Mouse (Mus musculus) midbrain, embryonic 12.5 days (tissue): ENCODE results near the gene Ascc3. TPM values are rescaled to one million over a fixed set of nuclear protein-coding genes. Genes with fewer than 3 reads are reported as not detected.
A peak's percentile ranks its signal among the peaks of the same experiment; 100 is the strongest.

Source experiments
- ATAC-seq: fragments of 200-750 bp; cut with Nextera tagmentation; 2 replicates; pipeline ENCODE4 v1.8.0; 2017; ENCODE audit warnings: low read depth, moderate TSS enrichment, moderate library complexity; ENCODE audit not compliant: low FRiP score
- H3K27ac ChIP-seq: fragments of 300-500 bp; sonication (generic); replicated peaks from 2 replicates; pipeline ENCODE4 v1.5.1; 2016; ENCODE audit warnings: mild to moderate bottlenecking
- H3K27me3 ChIP-seq: fragments of 300-500 bp; sonication (generic); 2 replicates; pipeline ENCODE4 v1.6.1; 2016; ENCODE audit warnings: mild to moderate bottlenecking
- H3K36me3 ChIP-seq: fragments of 300-500 bp; sonication (generic); 2 replicates; pipeline ENCODE4 v1.6.1; 2016
- H3K4me1 ChIP-seq: fragments of 300-500 bp; sonication (generic); 2 replicates; pipeline ENCODE4 v1.6.1; 2016
- H3K4me2 ChIP-seq: fragments of 300-500 bp; sonication (generic); replicated peaks from 2 replicates; pipeline ENCODE4 v1.6.1; 2016; ENCODE audit warnings: mild to moderate bottlenecking, moderate library complexity
- H3K4me3 ChIP-seq: fragments of 300-500 bp; sonication (generic); 2 replicates; pipeline ENCODE4 v1.5.1; 2016; ENCODE audit warnings: mild to moderate bottlenecking
- H3K9ac ChIP-seq: fragments of 300-500 bp; sonication (generic); replicated peaks from 2 replicates; pipeline ENCODE4 v1.6.1; 2016; ENCODE audit warnings: mild to moderate bottlenecking, moderate library complexity
- H3K9me3 ChIP-seq: fragments of 300-500 bp; sonication (generic); 2 replicates; pipeline ENCODE4 v1.6.1; 2016; ENCODE audit warnings: mild to moderate bottlenecking
- WGBS: fragments of 180-500 bp; shearing (Covaris S2); methylation state at CpG from one replicate; pipeline ENCODE4 v1.1.7; 2016; 5-methylcytosine and 5-hydroxymethylcytosine counted together
- polyA plus RNA-seq: library from polyadenylated mRNA; unstranded; fragments of >200 nt; fragmentation: Nextera tagmentation; extraction: Ambion mirVana; gene quantifications from 2 replicates; pipeline ENCODE4 v1.2.1, GENCODE M21; 2016

Ascc3 gene
- polyA plus RNA-seq, 1 experiment from 2014 or later, result 22.2 TPM

DNA sequence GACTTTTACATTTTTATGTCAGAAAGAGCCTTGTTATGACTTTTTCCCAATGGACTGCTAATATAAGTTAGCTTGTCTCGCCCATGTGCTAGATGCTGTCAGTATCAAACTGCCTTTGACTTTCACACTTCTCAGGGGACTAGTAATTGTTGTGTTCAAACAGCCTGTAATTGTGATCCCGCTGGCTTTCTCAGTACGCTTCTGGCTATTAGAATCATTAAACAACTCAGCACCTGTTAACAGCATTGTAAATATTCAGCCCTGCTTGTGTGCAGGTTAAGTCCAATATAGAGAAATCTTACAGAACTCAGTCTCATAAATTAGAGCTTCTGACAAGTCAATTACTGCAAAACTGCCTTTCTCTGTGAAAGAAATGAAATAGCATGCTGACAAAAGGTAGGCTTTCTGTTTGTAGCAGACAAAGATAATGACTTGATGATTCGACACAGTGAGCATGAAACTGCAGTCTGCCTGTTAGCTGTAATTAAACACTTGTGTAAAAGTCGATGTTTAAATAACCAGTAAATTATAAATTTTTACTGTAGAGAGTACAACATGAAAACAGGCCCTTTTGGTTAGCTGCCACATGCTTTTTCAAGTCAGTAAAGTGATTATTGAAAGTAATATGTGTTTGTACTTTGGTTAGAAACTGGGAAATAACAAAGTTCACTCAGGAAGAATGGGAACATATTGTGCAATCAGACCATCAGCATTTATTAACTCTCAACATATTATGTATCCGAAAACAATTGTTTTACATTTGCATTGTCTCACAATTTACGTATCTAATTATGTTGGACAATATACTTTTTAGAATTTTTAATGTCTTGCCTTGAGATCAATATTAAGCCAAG, 171.2 kb downstream of the Ascc3 start:
- Histone ChIP-seq H3K4me3 (no peak overlapping the region), H3K36me3 (no peaks in the 10 kb centered on the region), H3K27ac (no peak overlapping the region), H3K4me1 (peaks cover 6% of the 10 kb centered on the region), H3K27me3 (no peaks in the 10 kb centered on the region), H3K4me2 (no peak overlapping the region), H3K9ac (no peak overlapping the region), H3K9me3 (no peaks in the 10 kb centered on the region)
- peak; percentile 41; the same call in 1 of the 2 replicates for ATAC-seq
- 55% methylated on average over 7 of the region's 7 CpGs for WGBS

DNA sequence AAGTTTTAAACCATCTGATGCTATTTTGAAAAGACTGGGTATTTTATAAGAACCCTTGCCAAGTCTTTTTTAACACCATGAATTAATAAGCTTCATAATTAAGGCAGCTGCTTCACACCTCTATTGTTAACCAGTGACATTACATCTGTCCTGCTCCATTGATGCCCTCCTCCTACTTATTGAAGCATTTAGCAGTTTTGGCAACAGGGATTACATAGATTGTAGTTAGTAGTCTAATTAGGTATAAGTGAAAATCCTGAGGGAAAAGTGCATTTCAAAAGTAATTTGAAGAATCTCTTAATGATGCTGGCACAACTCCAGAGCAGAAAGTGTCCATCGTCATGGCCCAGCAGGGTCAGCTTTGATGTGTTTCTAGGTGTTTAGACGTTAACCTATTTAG, 180.3 kb downstream of the Ascc3 start:
- no peaks in the 10 kb centered on the region for H3K27me3 ChIP-seq
- H3K4me3 ChIP-seq, result no peak overlapping the region
- H3K4me1 ChIP-seq, result no peaks in the 10 kb centered on the region
- no peak overlapping the region for H3K27ac ChIP-seq
- H3K9me3 ChIP-seq, result no peaks in the 10 kb centered on the region
- no peak for ATAC-seq
- H3K4me2 ChIP-seq, result no peak overlapping the region
- WGBS, result 63% methylated on average over 2 of the region's 2 CpGs
- no peak overlapping the region for H3K9ac ChIP-seq
- no peaks in the 10 kb centered on the region for H3K36me3 ChIP-seq

DNA sequence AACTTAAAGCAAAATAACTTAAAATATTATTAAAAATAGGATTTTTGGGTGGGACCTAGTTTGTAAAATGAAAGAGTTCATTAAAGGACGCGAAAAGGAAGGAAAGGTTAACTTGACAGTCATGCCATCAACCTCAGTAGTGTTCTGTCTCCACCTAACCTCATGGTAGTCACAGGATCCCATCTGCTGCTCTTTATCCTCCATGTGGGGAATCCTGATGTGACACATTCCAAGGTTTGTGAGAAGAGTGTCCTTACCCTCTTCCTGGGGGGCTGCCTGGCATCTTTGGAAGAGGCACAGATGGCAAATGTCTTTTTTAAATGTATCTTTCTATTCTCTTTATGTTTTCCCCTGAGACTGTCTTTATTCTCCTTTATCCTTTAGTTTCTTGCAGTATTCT, 181.4 kb downstream of the Ascc3 start:
- Histone ChIP-seq H3K9ac (no peak overlapping the region), H3K9me3 (no peaks in the 10 kb centered on the region), H3K4me3 (no peak overlapping the region), H3K4me1 (no peaks in the 10 kb centered on the region), H3K36me3 (no peaks in the 10 kb centered on the region), H3K4me2 (no peak overlapping the region), H3K27me3 (no peaks in the 10 kb centered on the region), H3K27ac (no peak overlapping the region)
- WGBS, result 94% methylated on average over 2 of the region's 2 CpGs
- no peak for ATAC-seq

DNA sequence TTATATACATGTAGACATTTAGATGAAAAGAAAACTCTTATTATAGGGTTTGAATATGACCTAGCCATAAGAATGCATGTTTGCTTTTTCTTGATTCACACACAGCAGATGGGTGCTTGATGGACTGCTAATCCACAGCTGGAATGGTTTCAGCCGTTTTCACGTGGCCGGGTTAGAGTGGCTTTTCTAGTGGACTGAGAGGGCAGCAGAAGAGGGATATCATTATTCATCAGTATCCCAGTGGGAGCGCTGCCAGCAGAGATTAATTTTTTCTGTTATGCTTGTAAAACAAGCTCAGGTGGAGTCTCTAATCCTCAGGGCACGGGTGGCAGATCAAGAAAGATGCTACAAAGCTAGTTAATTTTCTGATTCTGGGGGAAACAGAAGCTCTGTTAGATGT, 200.4 kb downstream of the Ascc3 start:
- Histone ChIP-seq H3K9me3 (no peaks in the 10 kb centered on the region), H3K27me3 (no peaks in the 10 kb centered on the region), H3K4me2 (no peak overlapping the region), H3K4me3 (no peak overlapping the region), H3K27ac (no peak overlapping the region), H3K9ac (no peak overlapping the region), H3K4me1 (no peaks in the 10 kb centered on the region), H3K36me3 (no peaks in the 10 kb centered on the region)
- WGBS, result 28% methylated on average over 5 of the region's 5 CpGs
- peak; percentile 82 for ATAC-seq

DNA sequence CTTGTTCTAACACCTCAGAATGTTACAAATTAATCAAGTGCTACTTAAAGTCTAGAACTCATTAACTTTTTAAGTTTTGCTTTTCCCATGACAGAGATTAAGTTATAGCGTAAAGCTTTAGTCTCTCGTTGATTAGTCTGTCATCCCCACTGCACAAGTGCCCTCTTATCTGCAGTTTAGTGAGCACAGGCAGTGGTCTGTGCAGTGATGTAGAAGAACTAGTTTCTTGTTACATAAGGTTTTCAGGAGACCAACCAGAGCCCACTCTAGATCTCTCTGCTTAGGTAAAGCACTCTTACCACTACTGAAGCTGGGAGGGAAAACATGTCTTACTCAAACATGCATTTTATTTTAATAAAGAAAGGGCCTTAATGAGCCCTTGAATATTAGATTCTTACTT, 209.1 kb downstream of the Ascc3 start:
- Histone ChIP-seq H3K9ac (no peak overlapping the region), H3K27me3 (no peaks in the 10 kb centered on the region), H3K4me1 (peaks cover 5% of the 10 kb centered on the region; the same call in 1 of the 2 replicates), H3K27ac (no peak overlapping the region), H3K4me3 (no peak overlapping the region), H3K9me3 (no peaks in the 10 kb centered on the region), H3K36me3 (no peaks in the 10 kb centered on the region), H3K4me2 (no peak overlapping the region)
- WGBS, result 33% methylated on average over 2 of the region's 2 CpGs
- no peak for ATAC-seq

DNA sequence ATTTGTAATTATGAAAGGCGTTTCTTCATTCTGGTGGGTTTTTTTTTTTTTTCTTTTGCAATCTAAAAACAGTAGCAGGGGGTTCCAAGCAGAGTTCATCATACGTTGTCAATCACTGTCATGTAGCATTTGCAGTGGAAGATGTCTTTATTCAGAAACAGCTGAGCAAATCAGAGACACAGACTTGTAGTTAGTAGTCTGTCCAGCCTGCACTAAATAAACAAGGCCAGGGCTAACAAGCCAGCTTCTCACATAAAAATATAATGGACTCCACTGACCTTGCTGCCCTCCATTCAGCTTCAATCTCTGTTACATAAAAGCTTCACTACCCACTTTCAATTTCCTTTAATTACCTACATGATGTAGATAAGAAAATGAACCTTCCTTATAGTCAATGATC, 209.9 kb downstream of the Ascc3 start:
- no peak for ATAC-seq
- Histone ChIP-seq H3K4me3 (no peak overlapping the region), H3K4me2 (no peak overlapping the region), H3K36me3 (no peaks in the 10 kb centered on the region), H3K9me3 (no peaks in the 10 kb centered on the region), H3K27ac (no peak overlapping the region), H3K4me1 (peaks cover 5% of the 10 kb centered on the region; the same call in 1 of the 2 replicates), H3K27me3 (no peaks in the 10 kb centered on the region), H3K9ac (no peak overlapping the region)
- WGBS, result 37% methylated on average over 2 of the region's 2 CpGs

DNA sequence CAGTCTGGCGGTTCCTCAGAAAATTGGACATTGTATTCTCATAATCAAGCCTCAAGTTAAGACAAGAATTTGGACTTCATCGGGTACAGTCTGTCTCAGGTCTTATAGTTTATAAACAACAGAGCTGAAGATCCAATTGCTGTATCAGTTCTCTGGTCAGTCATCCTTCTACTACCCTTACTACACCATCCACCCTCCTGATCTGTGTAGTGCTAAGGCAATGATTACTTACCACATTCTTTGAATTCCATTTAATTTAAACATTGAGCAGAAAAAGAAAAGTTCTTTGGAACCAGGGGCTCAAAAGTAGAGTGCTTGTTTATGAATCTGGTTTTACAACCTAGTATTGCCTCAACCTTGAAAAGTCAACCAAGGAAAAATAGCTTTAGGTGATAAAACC, 213.7 kb downstream of the Ascc3 start:
- ATAC-seq, result no peak

DNA sequence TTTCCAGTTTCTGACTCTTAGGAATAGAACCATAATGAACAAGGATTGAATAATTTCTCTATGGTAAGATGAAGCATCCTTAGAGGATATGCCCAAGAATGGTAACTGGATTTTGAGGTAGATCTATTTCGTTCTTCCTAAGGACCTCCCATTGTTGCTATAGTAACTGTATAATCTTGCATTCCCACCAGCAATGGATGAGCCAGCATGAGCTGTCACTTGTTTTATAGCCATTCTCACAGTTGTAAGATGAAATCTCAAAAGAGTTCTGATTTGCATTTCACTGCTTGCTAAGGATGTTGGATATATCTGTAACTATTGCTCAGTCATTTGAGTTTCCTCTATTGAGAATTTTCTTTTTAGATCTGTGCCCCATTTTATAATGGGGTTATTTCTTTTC, 229.9 kb downstream of the Ascc3 start:
- Histone ChIP-seq H3K27me3 (no peaks in the 10 kb centered on the region), H3K27ac (no peak overlapping the region), H3K36me3 (no peaks in the 10 kb centered on the region), H3K4me2 (no peak overlapping the region), H3K4me1 (no peaks in the 10 kb centered on the region), H3K9ac (no peak overlapping the region), H3K9me3 (no peaks in the 10 kb centered on the region), H3K4me3 (no peak overlapping the region)
- ATAC-seq, result no peak
- 70% methylated on average over 1 of the region's 1 CpGs for WGBS

More for the DNA sequence above, 213.7 kb downstream of the Ascc3 start:
- 91% methylated on average over 2 of the region's 2 CpGs for WGBS
- no peaks in the 10 kb centered on the region for H3K9me3 ChIP-seq
- H3K9ac ChIP-seq, result no peak overlapping the region
- no peak overlapping the region for H3K4me3 ChIP-seq
- H3K36me3 ChIP-seq, result no peaks in the 10 kb centered on the region
- no peaks in the 10 kb centered on the region for H3K27me3 ChIP-seq
- no peak overlapping the region for H3K4me2 ChIP-seq
- no peak overlapping the region for H3K27ac ChIP-seq
- peaks cover 5% of the 10 kb centered on the region; the same call in 1 of the 2 replicates for H3K4me1 ChIP-seq

DNA sequence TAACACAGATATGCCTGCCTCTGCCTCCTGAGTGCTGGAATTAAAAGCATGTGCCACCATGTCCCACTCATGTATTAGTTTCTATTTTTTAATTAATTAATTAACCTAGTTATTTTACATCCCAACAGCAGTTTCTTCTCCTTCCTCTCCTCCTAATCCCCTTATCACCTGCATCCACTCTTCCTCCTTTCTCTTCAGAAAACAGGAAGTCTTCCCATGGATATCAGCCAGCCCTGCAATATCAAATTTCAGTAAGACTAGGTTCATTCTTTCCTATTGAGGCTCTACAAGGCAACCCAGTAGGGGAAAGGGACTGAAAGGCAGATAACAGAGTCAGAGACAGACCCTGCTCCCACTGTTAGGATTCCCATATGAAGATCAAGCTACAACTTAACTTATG, 234.4 kb downstream of the Ascc3 start:
- Histone ChIP-seq H3K4me1 (no peaks in the 10 kb centered on the region), H3K27me3 (no peaks in the 10 kb centered on the region), H3K27ac (no peak overlapping the region), H3K36me3 (no peaks in the 10 kb centered on the region), H3K9ac (no peak overlapping the region), H3K4me3 (no peak overlapping the region), H3K9me3 (no peaks in the 10 kb centered on the region), H3K4me2 (no peak overlapping the region)
- ATAC-seq, result no peak

DNA sequence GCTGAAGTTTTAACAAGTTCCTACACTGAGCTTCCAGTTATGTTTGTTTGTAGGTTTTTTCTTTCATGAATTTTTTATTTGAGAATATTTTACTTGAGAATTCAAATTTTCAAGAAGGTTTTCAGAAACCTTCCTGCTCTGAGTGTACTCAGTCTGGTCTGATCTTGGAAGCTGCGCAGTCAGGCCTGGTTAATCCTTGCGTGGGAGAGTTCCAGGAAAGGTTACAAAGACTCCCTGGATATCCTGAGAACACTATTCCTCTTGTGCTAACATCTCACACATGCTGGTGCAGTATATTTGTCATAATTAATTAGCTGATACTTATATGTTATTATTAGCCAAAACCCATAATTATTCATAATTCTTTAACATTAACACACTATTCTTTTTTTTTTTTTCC, 242.1 kb downstream of the Ascc3 start:
- H3K4me1 ChIP-seq, result no peaks in the 10 kb centered on the region
- H3K9me3 ChIP-seq, result no peaks in the 10 kb centered on the region
- no peak for ATAC-seq
- H3K4me3 ChIP-seq, result no peak overlapping the region
- no peaks in the 10 kb centered on the region for H3K36me3 ChIP-seq
- no peaks in the 10 kb centered on the region for H3K27me3 ChIP-seq
- H3K9ac ChIP-seq, result no peak overlapping the region
- 73% methylated on average over 2 of the region's 2 CpGs for WGBS
- H3K4me2 ChIP-seq, result no peak overlapping the region
- no peak overlapping the region for H3K27ac ChIP-seq

DNA sequence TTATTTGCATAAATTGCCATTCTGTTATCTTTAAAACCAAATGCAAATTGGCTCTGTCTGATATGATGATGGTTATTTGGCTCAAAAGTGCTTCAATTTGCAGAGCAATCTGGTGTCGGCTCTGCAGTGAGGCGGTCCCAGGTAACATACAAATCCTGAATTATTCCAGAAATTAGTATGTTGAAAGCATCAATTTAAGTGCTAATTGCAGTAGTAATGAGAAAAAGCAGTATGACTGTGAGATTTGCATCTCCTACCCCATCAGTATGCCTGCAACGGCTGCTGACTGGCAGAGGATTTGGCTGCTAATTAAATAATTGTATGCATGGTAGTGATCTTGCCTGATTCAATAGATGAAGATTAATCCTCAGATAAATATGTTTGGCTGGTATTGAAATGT, 250.9 kb downstream of the Ascc3 start:
- no peak overlapping the region for H3K4me3 ChIP-seq
- ATAC-seq, result peak; percentile 41; the same call in 1 of the 2 replicates
- no peaks in the 10 kb centered on the region for H3K27me3 ChIP-seq
- no peak overlapping the region for H3K27ac ChIP-seq
- no peak overlapping the region for H3K4me2 ChIP-seq
- H3K9me3 ChIP-seq, result no peaks in the 10 kb centered on the region
- H3K9ac ChIP-seq, result no peak overlapping the region
- 74% methylated on average over 3 of the region's 3 CpGs for WGBS
- H3K36me3 ChIP-seq, result no peaks in the 10 kb centered on the region
- H3K4me1 ChIP-seq, result no peaks in the 10 kb centered on the region

DNA sequence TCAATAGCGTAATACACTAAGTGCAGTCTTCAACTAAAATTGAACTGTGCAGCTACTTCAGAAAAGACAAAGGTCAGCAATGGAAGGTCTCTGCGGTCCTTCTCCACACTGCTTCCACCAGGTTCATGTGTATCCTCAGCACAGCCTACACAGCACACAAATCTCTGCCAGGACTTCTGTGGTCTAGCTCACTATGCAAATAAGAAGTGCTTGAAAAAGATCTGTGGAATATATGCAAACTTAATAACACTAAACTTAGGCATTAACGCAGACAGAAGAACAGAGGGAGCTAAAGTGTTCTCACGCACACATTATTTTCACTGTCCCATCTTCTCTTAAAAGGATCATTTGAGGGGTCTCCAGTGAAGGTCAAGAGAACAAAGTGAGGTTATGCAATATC, 275.7 kb downstream of the Ascc3 start:
- Histone ChIP-seq H3K9me3 (no peaks in the 10 kb centered on the region), H3K9ac (no peak overlapping the region), H3K4me3 (no peak overlapping the region), H3K4me1 (no peaks in the 10 kb centered on the region), H3K27ac (no peak overlapping the region), H3K36me3 (no peaks in the 10 kb centered on the region), H3K27me3 (no peaks in the 10 kb centered on the region), H3K4me2 (no peak overlapping the region)
- WGBS, result 91% methylated on average over 4 of the region's 4 CpGs
- no peak for ATAC-seq

DNA sequence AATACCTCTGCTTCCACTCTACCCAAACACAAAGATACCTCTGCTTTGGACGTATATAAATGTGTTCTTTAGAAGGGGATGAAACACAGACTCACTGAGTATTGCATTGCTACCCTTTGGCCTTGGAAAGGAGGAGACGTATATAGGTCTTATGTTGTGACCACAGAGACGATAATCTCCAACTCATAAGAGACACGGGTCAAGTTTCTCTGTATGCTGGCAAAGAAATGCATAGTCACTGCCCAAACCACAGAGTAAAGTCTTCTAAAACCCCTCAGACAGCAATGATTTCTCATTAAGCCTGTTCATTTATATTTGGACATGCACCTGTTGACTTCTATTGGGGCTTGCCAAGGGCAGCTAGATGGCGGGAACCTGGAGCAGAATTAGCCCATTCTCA, 284.5 kb downstream of the Ascc3 start:
- no peaks in the 10 kb centered on the region for H3K36me3 ChIP-seq
- H3K4me2 ChIP-seq, result no peak overlapping the region
- ATAC-seq, result no peak
- WGBS, result 89% methylated on average over 5 of the region's 5 CpGs
- no peak overlapping the region for H3K4me3 ChIP-seq
- H3K9me3 ChIP-seq, result no peaks in the 10 kb centered on the region
- no peak overlapping the region for H3K9ac ChIP-seq
- no peaks in the 10 kb centered on the region for H3K27me3 ChIP-seq
- H3K27ac ChIP-seq, result no peak overlapping the region
- no peaks in the 10 kb centered on the region for H3K4me1 ChIP-seq
